Mouse (Mus musculus) bone marrow, adult 2 months (tissue): Measurements from ENCODE around the gene Zfp607a. TPM values are rescaled to one million over a fixed set of nuclear protein-coding genes. Genes with fewer than 3 reads are reported as not detected.
"Not testable (repeated sequence)": the region's sequence is repeated elsewhere in the genome, so short reads cannot be mapped to it uniquely, and the experiment has no call there.

ENCODE experiments used
- H3K27ac ChIP-seq: fragments of 200-500 bp; 2 replicates; pipeline ENCODE4 v1.5.1; 2012; ENCODE audit warnings: low read depth, mild to moderate bottlenecking, control low read depth, inconsistent platforms, low read length; ENCODE audit not compliant: control insufficient read depth, poor library complexity, insufficient read depth
- H3K4me1 ChIP-seq: fragments of 200-500 bp; 2 replicates; pipeline ENCODE4 v1.6.1; 2011; ENCODE audit warnings: low read length; ENCODE audit not compliant: control insufficient read depth, insufficient read depth
- H3K4me3 ChIP-seq: fragments of 200-500 bp; replicated peaks from 2 replicates; pipeline ENCODE3; 2011; ENCODE audit warnings: mild to moderate bottlenecking, low read depth, low read length, control low read depth; ENCODE audit not compliant: control insufficient read depth
- CTCF ChIP-seq: fragments of 200-500 bp; IDR thresholded peaks from 2 replicates; pipeline ENCODE4 v1.5.1; 2011; ENCODE audit warnings: low read length, control low read depth; ENCODE audit not compliant: control insufficient read depth, insufficient read depth
- POLR2A ChIP-seq: fragments of 200-500 bp; IDR thresholded peaks from 2 replicates; pipeline ENCODE4 v1.6.1; 2011; ENCODE audit warnings: low read depth, mild to moderate bottlenecking, control low read depth, low read length, borderline replicate concordance; ENCODE audit not compliant: control insufficient read depth
- WGBS: fragments of 180-500 bp; shearing (Covaris S2); methylation state at CpG from one replicate; pipeline ENCODE4 v1.1.7; 2018; 5-methylcytosine and 5-hydroxymethylcytosine counted together
- polyA plus RNA-seq: library from polyadenylated mRNA; stranded (reverse); fragments of >200 nt; gene quantifications from 2 replicates; pipeline ENCODE4 v1.2.4, GENCODE M21; 2011; ENCODE audit warnings: low replicate concordance; ENCODE audit not compliant: missing spikeins, insufficient read depth, insufficient read length

Gene Zfp607a
- polyA plus RNA-seq, 1 experiment = 2.3 TPM

DNA sequence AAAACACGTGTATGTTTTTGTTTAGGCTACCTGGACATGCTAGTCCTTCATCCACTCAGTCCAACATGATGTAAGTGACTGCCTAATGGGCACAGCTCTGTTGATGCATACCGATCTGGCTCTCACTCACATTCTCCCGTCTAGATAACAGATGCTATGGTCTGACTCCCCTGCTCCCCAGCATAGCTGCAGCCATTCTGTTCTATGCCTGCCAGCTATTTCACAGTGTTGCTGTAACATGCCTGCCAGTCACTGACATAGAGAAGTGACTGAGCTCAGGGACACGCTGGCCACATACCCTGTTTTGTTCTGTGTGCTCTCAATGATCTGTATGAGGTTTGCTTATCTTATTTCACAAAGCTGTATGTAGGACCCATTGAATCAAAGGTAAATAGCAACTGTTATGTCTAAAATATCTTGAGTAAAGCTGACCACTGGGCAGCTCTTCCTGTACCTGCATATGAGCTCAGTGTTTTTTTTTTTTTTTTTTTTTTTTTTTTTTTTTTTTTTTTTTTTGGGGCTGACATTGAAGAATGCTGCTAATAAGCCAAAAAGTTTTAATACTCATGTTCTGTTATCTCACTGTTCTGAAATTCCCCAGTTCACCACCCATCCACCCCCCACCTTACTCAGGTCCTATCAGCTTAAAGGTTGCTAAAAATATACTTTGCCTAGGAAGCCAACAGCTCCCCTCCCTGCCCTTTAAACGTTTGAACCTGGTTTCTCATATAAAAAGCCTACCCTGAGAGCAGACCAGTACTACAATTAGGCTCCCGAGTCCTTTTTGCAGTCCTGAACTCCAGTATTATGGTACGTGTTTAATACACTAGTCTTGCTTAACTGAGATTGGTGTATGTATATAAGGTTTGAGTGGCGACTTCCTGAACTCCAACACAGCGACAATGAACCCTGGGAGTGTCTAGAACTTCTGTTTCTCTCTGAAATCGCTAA, 2.2 kb downstream of the Zfp607a start:
- Histone ChIP-seq H3K27ac (no peak overlapping the region; the same call in 1 of the 2 replicates), H3K4me1 (peaks cover 1% of the 10 kb centered on the region; the same call in 1 of the 2 replicates), H3K4me3 (peak overlapping the region; percentile 71)
- WGBS = 21% methylated on average over 10 of the region's 10 CpGs
- TF ChIP-seq CTCF (no peak), POLR2A (no peak)

DNA sequence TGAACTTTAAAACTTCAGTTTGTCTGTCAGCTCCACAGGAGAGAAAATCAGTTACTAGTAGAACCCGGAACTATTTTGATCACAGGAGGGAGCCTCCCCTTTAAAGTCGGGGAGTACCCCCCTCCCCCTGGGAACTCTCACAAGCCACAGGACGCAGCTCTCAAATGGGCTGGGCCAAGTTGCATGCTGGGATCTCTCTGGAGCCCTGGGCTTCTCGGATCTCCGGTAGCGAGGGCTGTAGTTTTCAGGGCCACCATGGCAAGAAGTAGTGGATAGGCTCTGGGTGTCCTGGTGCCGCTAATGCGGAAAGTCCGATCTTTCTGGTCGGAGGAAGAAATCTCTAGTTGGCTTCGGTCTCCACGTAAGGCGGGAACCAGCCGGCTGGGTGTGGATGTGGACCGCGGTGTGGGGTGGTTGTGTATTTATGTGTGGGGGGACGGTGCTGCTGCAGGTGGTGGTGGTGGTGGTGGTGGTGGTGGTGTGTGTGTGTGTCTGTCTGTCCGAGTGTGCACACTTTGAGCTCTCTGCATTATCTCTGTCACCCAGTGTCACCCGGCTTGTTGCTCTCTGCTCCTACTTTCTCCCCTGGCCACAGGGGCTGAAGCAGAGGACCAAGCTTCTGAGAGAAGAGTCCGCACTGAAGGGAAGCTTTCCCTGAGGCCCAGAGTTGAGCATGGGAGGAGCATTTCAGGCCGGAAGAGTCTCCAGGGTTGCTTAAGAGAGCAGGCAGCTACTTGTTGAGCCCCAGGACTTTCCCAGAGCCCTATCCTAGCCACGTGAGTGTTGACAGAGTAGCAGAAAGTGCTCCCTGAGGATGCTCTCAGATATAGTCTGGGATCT, 3.3 kb downstream of the Zfp607a start:
- WGBS = under 1% methylated on average over 22 of the region's 22 CpGs
- peaks cover 1% of the 10 kb centered on the region; the same call in 1 of the 2 replicates for H3K4me1 ChIP-seq
- 0 out of 2 replicates have a peak, but pooled peaks have one; percentile 16 for TF ChIP-seq POLR2A
- TF ChIP-seq CTCF = no peak
- H3K27ac ChIP-seq = peak overlapping the region; percentile 67
- H3K4me3 ChIP-seq = peak overlapping the region; percentile 71

DNA sequence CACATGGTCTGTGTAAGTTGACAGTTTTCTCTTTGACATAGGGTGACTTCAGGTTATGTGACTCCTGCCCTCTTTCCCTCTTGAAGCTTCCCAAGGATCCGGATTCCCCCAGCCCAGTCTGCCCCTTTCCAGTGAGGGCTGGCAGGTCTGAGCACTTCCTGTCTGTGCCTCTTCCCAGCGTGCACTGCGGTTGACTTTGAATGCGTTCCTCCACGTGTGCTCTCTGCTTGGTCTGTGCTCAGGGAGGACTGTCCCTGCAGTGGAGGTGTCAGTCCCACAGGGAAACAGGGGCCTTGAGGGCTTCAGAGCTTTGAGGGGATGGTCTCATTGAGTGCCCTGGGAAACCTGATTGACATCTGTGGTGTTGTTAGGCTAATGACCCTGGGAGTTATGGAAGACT, 5.3 kb downstream of the Zfp607a start:
- H3K27ac ChIP-seq, H3K4me1 ChIP-seq, H3K4me3 ChIP-seq: not testable (repeated sequence)
- WGBS = 77% methylated on average over 5 of the region's 5 CpGs

- TF ChIP-seq POLR2A (no peak), CTCF (no peak)
- Histone ChIP-seq H3K27ac (no peak overlapping the region), H3K4me3 (no peak overlapping the region), H3K4me1 (no peaks in the 10 kb centered on the region)
- WGBS = 89% methylated on average over 4 of the region's 4 CpGs
Observed at GRCm38 (mm10) chr7:27881721-27882120, 24.4 kb downstream of the Zfp607a start.

DNA sequence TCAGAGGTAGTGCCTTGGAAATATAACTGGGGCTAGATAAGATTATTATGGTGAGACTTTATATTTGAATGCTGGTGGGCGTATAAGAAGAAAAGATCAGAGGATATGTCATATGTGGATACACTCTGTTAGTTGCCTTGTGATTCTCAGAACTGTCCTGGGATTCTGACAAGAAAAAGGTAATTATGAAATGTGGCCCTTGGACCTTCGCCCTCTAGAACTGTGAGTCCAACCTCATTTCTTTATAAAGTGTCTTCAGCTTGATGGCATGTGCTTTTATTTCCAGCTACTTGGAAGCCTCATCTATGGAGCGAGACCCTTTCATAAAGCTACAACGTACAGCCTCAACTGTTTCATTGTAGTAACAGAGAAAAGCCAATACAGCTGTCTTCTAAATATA, 43.3 kb downstream of the Zfp607a start:
- Histone ChIP-seq H3K27ac (no peak overlapping the region), H3K4me1 (no peaks in the 10 kb centered on the region), H3K4me3 (no peak overlapping the region)
- 86% methylated on average over 4 of the region's 4 CpGs for WGBS
- TF ChIP-seq CTCF = no peak
- TF ChIP-seq POLR2A = no peak

DNA sequence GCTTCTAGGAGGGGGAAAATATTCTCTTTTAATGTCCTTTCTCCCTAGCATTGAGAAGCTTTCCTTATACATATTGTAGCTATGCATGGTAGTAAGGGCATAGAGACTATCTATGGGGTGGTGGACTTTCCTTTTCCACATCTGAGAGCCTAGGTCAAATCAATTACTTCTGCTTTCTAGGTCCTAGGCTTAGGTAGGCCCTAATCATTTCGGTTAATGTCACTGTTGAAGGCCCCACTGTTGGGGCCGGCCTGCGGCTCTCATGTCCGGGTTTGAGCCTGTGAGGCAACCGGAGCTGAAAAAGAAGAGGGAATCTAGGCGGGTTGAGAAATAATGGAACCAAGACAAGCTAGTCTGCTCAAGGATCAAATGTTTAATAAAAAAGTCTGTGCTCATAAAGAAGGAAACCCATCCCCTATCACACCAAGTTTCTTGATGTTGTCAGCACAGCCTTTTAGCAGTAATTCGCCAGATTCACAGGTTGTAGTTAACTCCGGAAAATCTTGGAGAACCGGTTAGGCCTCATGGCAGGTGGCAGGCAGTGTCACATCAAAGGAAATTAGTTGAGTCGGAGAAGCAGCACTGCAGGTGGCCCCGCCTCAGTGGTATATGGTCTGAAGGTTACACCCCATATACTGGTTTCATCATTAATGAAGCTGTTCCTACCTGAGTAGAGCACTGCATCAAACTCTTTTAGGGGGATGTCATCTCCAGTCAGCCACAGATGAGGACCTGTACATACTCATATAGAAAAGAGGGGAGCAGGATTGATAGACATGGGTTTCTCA, 47.9 kb downstream of the Zfp607a start:
- Histone ChIP-seq H3K27ac (no peak overlapping the region), H3K4me3 (no peak overlapping the region), H3K4me1 (no peaks in the 10 kb centered on the region)
- 76% methylated on average over 11 of the region's 11 CpGs for WGBS
- no peak for TF ChIP-seq POLR2A
- TF ChIP-seq CTCF = no peak

- 86% methylated on average over 4 of the region's 4 CpGs for WGBS
- not testable (repeated sequence) for H3K4me1 ChIP-seq, H3K4me3 ChIP-seq, H3K27ac ChIP-seq
Observed at GRCm38 (mm10) chr7:27910952-27911351, 53.6 kb downstream of the Zfp607a start.

DNA sequence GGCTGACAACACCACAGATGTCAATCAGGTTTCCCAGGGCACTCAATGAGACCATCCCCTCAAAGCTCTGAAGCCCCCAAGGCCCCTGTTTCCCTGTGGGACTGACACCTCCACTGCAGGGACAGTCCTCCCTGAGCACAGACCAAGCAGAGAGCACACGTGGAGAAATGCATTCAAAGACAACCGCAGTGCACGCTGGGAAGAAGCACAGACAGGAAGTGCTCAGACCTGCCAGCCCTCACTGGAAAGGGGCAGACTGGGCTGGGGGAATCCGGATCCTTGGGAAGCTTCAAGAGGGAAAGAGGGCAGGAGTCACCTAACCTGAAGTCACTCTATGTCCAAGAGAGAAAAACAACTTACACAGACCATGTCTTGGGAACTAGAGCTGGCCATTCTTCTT, 69.7 kb downstream of the Zfp607a start:
- WGBS = 32% methylated on average over 4 of the region's 4 CpGs
- H3K27ac ChIP-seq = not testable (repeated sequence)

More for the DNA sequence above, 69.7 kb downstream of the Zfp607a start:
- H3K4me1 ChIP-seq, H3K4me3 ChIP-seq: not testable (repeated sequence)
